Mouse (Mus musculus) lung, postnatal 0 days (tissue): ENCODE measurements around the gene Sema6b. TPM values are rescaled to one million over a fixed set of nuclear protein-coding genes. Genes with fewer than 3 reads are reported as not detected.

Experiments used
- ATAC-seq: fragments of 200-750 bp; cut with Nextera tagmentation; 2 replicates; pipeline ENCODE4 v1.8.0; 2017; ENCODE audit warnings: moderate library complexity
- DNase-seq: peaks from one replicate; pipeline ENCODE4 v3.0.0-alpha.2; 2016; ENCODE audit warnings: low spot score
- H3K27ac ChIP-seq: fragments of 300-500 bp; sonication (generic); 2 replicates; pipeline ENCODE4 v1.5.1; 2014; ENCODE audit warnings: antibody characterized with exemption, mild to moderate bottlenecking, low read length, mixed read lengths
- H3K27me3 ChIP-seq: fragments of 300-500 bp; sonication (generic); replicated peaks from 2 replicates; pipeline ENCODE4 v1.6.1; 2014; ENCODE audit warnings: low read length, mixed read lengths; ENCODE audit not compliant: insufficient read depth
- H3K36me3 ChIP-seq: fragments of 300-500 bp; sonication (generic); 2 replicates; pipeline ENCODE4 v1.6.1; 2014; ENCODE audit warnings: low read length, mixed read lengths; ENCODE audit not compliant: insufficient read depth
- H3K4me1 ChIP-seq: fragments of 300-500 bp; sonication (generic); 2 replicates; pipeline ENCODE4 v1.6.1; 2014; ENCODE audit warnings: antibody characterized with exemption, low read depth, low read length, mixed read lengths; ENCODE audit not compliant: insufficient read depth
- H3K4me2 ChIP-seq: fragments of 300-500 bp; sonication (generic); replicated peaks from 2 replicates; pipeline ENCODE4 v1.6.1; 2014; ENCODE audit warnings: low read depth, mild to moderate bottlenecking, low read length, moderate library complexity, mixed read lengths
- H3K4me3 ChIP-seq: fragments of 300-500 bp; sonication (generic); 2 replicates; pipeline ENCODE4 v1.5.1; 2014; ENCODE audit warnings: low read depth, low read length
- H3K9ac ChIP-seq: fragments of 300-500 bp; sonication (generic); replicated peaks from 2 replicates; pipeline ENCODE4 v1.6.1; 2014; ENCODE audit warnings: low read depth, mild to moderate bottlenecking
- H3K9me3 ChIP-seq: fragments of 300-500 bp; sonication (generic); 2 replicates; pipeline ENCODE4 v1.6.1; 2016; ENCODE audit warnings: low read length, mixed read lengths
- CTCF ChIP-seq: IDR thresholded peaks from 2 replicates; pipeline ENCODE4 v1.5.1; 2016; ENCODE audit warnings: antibody characterized with exemption, mild to moderate bottlenecking
- EP300 ChIP-seq: IDR thresholded peaks from 2 replicates; pipeline ENCODE4 v1.6.1; 2016; ENCODE audit warnings: antibody characterized with exemption, mild to moderate bottlenecking, control low read depth
- WGBS: fragments of 180-500 bp; shearing (Covaris S2); extraction: QIAGEN DNeasy Blood & Tissue Kit; methylation state at CpG from one replicate; pipeline ENCODE4 v1.1.7; 2014; 5-methylcytosine and 5-hydroxymethylcytosine counted together
- polyA plus RNA-seq: library from polyadenylated mRNA; unstranded; fragments of >200 nt; fragmentation: Nextera tagmentation; extraction: Ambion mirVana; gene quantifications from 2 replicates; pipeline ENCODE4 v1.2.1, GENCODE M21; 2015

The Sema6b gene
- polyA plus RNA-seq, 1 experiment from 2014 or later: 0.88 TPM

DNA sequence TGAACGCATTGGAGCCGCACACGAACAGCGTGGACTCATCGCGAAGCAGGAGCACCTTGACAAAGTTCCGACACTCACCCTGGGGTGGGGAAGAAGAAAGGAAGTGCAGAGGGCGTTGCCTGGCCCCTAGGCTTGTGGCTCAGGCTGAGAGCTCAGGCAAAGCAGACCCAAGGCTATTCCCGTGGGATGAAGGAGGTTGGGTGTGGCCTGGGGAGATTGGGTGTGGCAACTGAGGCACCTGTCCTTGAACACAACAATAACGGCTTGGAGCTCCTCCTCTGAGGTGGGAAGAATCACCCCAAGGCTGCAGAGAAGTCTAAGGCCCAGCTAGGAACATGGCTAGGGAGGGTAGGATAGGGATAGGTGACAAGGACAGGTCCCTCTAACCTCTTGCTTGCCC is 9.0 kb downstream of the Sema6b start:
- Histone ChIP-seq H3K4me3 (no peak overlapping the region), H3K36me3 (no peaks in the 10 kb centered on the region), H3K9ac (no peak overlapping the region), H3K27ac (no peak overlapping the region), H3K27me3 (no peaks in the 10 kb centered on the region), H3K4me2 (no peak overlapping the region), H3K4me1 (no peaks in the 10 kb centered on the region), H3K9me3 (no peaks in the 10 kb centered on the region)
- DNase-seq (no peak), ATAC-seq (no peak)
- WGBS: 91% methylated on average over 10 of the region's 10 CpGs
- no peak for TF ChIP-seq EP300
- TF ChIP-seq CTCF: no peak

GRCm38 (mm10) chr17:56128246-56128645 is 11.9 kb downstream of the Sema6b start:
- TF ChIP-seq CTCF (no peak), EP300 (no peak)
- WGBS: 59% methylated on average over 15 of the region's 15 CpGs
- H3K4me2 ChIP-seq: no peak overlapping the region

DNA sequence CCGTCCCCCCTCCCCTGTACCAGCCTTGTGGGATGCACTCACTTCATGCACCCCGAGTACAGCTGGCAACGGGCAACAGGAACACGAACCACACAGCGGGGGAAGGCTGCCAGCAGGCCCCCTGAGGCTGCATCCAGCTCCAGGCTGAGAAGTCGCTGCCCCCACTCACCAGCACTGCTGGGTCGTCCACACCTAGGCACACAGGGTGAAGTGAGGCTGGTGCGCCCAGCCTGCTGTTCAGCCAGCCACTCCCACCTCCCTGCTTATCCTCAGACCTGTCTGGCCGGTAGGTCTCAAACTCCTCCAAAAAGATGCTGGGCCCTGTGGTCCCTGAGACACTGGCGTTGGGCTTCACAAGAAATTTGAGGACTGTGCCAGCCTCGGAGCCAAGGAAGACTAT is 14.0 kb downstream of the Sema6b start:
- no peak for TF ChIP-seq EP300
- TF ChIP-seq CTCF: no peak
- DNase-seq: no peak
- H3K27ac ChIP-seq: no peak overlapping the region
- 65% methylated on average over 11 of the region's 11 CpGs for WGBS
- H3K4me3 ChIP-seq: no peak overlapping the region
- H3K9me3 ChIP-seq: peaks cover 6% of the 10 kb centered on the region; the same call in 1 of the 2 replicates
- H3K4me1 ChIP-seq: no peaks in the 10 kb centered on the region
- ATAC-seq: no peak
- peaks cover 7% of the 10 kb centered on the region; the same call in 1 of the 2 replicates for H3K27me3 ChIP-seq
- H3K36me3 ChIP-seq: no peaks in the 10 kb centered on the region
- no peak overlapping the region for H3K9ac ChIP-seq
- no peak overlapping the region for H3K4me2 ChIP-seq

More at GRCm38 (mm10) chr17:56128246-56128645, 11.9 kb downstream of the Sema6b start:
- no peaks in the 10 kb centered on the region for H3K36me3 ChIP-seq
- H3K9me3 ChIP-seq: no peaks in the 10 kb centered on the region
- H3K4me1 ChIP-seq: no peaks in the 10 kb centered on the region
- no peak for ATAC-seq
- peaks cover 7% of the 10 kb centered on the region; the same call in 1 of the 2 replicates for H3K27me3 ChIP-seq
- DNase-seq: no peak
- no peak overlapping the region for H3K27ac ChIP-seq
- H3K4me3 ChIP-seq: no peak overlapping the region
- no peak overlapping the region for H3K9ac ChIP-seq

DNA sequence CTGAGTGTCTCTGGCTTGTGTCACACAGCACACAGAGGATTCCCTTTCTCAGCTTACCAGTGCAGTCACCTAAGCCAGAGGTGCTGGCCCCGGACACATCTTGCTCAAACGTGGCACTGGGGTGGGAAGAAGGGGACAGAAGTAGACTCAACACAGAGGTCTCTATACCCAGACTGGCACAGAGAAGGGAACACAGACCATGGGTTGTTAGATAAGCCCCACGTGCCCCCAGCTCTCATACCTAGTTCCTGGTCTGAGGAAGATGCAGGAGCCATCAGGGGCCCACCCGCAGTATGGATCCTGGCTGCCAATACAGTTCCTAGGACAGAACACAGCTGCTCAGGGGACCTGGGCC is 14.9 kb downstream of the Sema6b start:
- no peak for ATAC-seq

DNA sequence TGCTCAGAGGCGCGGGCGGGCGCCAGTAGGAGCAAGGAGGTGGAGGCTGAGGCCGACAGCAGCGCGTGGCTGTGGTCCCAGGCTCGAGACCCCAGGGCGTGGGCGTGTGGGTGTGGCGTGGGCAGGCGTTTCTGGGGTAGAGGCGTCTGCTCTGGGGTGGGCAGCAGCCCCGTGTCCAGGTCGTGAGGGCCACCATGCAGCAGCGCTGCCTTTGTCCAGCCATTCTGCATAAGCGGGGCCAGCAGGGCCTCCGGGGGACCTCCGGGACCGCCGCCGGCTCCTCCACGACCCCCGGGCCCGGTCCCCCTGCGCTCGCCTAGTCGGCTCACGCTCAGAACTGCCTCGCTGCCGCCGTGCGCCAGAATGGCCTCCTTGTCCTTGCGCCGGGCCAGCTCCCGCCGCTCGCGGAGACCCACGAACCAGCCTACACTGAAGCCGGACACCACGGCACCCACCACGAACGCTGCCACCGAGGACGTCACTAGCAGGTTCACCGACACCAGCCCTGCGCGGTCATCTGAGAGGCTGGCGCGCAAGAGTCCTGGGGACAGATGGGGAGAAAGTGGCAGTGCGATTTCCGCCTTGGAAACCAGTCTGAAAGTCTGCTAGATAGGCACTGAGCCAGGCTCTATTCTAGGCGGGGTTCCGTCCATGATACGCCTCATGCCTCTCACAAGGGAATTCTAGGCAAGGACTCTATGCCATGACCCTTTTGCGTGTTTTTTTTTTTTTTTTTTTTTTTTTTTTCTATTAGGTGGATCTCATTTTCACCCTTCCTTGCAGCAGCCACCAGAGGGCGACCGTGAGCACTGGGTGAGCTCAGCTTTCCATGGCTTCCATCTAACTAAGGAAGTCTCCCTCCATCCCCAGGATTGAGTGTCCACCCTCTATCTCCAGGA is 15.5 kb downstream of the Sema6b start:
- Histone ChIP-seq H3K4me2 (peak overlapping the region; percentile 67), H3K4me3 (peak overlapping the region; percentile 32), H3K9me3 (peaks cover 6% of the 10 kb centered on the region; the same call in 1 of the 2 replicates), H3K27me3 (peaks cover 7% of the 10 kb centered on the region; the same call in 1 of the 2 replicates), H3K9ac (no peak overlapping the region), H3K36me3 (no peaks in the 10 kb centered on the region), H3K4me1 (no peaks in the 10 kb centered on the region; the same call in 1 of the 2 replicates), H3K27ac (no peak overlapping the region)
- WGBS: 21% methylated on average over 43 of the region's 59 CpGs
- DNase-seq (peak; percentile 44), ATAC-seq (no peak)
- TF ChIP-seq CTCF: peak; percentile 75
- no peak for TF ChIP-seq EP300

More for the DNA sequence above, 14.9 kb downstream of the Sema6b start:
- no peak for TF ChIP-seq EP300
- TF ChIP-seq CTCF: no peak
- Histone ChIP-seq H3K4me3 (no peak overlapping the region), H3K27me3 (peaks cover 7% of the 10 kb centered on the region; the same call in 1 of the 2 replicates), H3K4me1 (no peaks in the 10 kb centered on the region), H3K9me3 (peaks cover 6% of the 10 kb centered on the region; the same call in 1 of the 2 replicates), H3K4me2 (no peak overlapping the region), H3K36me3 (no peaks in the 10 kb centered on the region), H3K27ac (no peak overlapping the region), H3K9ac (no peak overlapping the region)
- 84% methylated on average over 4 of the region's 4 CpGs for WGBS
- no peak for DNase-seq

DNA sequence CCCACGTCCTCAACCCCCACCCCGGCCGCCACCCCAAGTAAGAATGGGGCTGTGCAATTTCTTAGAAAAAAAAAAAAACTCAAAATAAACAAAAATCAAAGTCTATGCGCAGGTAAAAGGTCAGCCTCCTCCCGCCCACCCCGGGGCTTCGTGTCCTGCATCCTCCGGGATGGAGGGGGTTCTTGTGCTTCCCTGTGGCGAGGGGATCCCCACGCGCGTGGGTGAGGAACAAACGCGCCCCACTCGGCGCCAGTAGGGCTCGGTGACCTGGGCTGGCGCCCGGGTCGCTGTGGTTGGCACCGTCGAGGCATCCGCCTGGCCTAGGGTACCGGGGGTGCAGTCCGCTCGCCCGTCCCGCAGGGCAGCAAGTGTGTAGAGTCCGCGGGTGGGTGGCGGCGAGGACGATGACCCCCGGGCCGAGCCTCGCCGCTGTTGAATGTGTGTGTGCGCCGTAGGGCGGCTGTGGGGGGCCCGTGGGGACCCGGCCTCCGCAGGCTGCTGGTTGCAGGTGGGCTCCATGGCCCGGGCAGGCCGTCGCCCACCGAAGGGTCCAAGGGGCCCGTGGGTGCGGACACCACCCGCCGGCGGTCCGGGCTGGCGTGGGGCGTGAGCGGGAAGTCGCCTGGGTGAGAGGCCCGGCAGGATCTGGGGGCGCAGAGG is 16.3 kb downstream of the Sema6b start:
- Histone ChIP-seq H3K36me3 (no peaks in the 10 kb centered on the region), H3K4me3 (peak overlapping the region; percentile 32), H3K9me3 (peaks cover 6% of the 10 kb centered on the region; the same call in 1 of the 2 replicates), H3K4me1 (no peaks in the 10 kb centered on the region; the same call in 1 of the 2 replicates), H3K27me3 (peaks cover 7% of the 10 kb centered on the region; the same call in 1 of the 2 replicates), H3K4me2 (peak overlapping the region; percentile 67), H3K9ac (no peak overlapping the region), H3K27ac (no peak overlapping the region)
- no peak for ATAC-seq
- DNase-seq: no peak
- TF ChIP-seq EP300: no peak
- no peak for TF ChIP-seq CTCF
- WGBS: 46% methylated on average over 57 of the region's 59 CpGs
